Comparison of ENCODE assay signal across 9 mouse cellular contexts in genomic region chr13:44758750-44759149, GRCm38 (mm10). TPM values are rescaled to one million over a fixed set of nuclear protein-coding genes. Genes with fewer than 3 reads are reported as not detected.
DNase-seq lines count a peak whose midpoint lies in the region; ATAC-seq and TF ChIP-seq lines count a peak whose summit lies in the region.
"Had no signal": no experiment of that assay in that cellular context is flagged by ENCODE, and none has a peak within 500 bp of the region (broad histone marks: within the 10 kb centered on the region; RNA-seq: fewer than 3 reads in every experiment).

No protein-coding gene starts in this region.

- intact Hi-C loops in heart, adult 2 months (cut with DNase I): loop anchor here (2.0 to 5.0 kb wide), 2 partner anchors 74 to 189 kb away; no protein-coding TSS in a partner anchor
- intact Hi-C loops in heart, postnatal 10 days (cut with DNase I): no loop called here

- 32% methylated on average over 1 of the region's 1 CpGs for WGBS in heart, adult 2 months
- WGBS in spleen, adult 2 months: 66% methylated on average over 1 of the region's 1 CpGs

- TF ChIP-seq CTCF in heart, adult 2 months (IDR thresholded peaks at IDR 0.05): peak; percentile 71
- peak; percentile 68; the same call in 1 of the 2 replicates for TF ChIP-seq CTCF in spleen, adult 2 months (IDR thresholded peaks at IDR 0.05; ENCODE audit: extremely low read depth, insufficient read depth, insufficient read length, insufficient replicate concordance)

- no peak for TF ChIP-seq POLR2A in heart, adult 2 months (IDR thresholded peaks at IDR 0.05; ENCODE audit: insufficient read depth, low read depth, low read length)
- no peak for TF ChIP-seq POLR2A in spleen, adult 2 months (IDR thresholded peaks at IDR 0.05; ENCODE audit: low read depth, low read length)

- peaks cover 16% of the 10 kb centered on the region for H3K4me1 ChIP-seq in heart, adult 2 months (ENCODE audit: control insufficient read depth, insufficient read depth, low read length)
- H3K4me1 ChIP-seq in spleen, adult 2 months (ENCODE audit: control insufficient read depth, insufficient read depth, insufficient read length): peaks cover 9% of the 10 kb centered on the region

- TF ChIP-seq EP300 in heart, adult 2 months (IDR thresholded peaks at IDR 0.05; ENCODE audit: insufficient read depth, low read depth, low read length): peak; percentile 77

- H3K9ac ChIP-seq in heart, adult 2 months (ENCODE audit: low read depth, low read length): no peak overlapping the region

- H3K36me3 ChIP-seq in heart, adult 2 months (ENCODE audit: control insufficient read depth, insufficient read depth, low read length): peaks cover 30% of the 10 kb centered on the region
- no peaks in the 10 kb centered on the region; the same call in 1 of the 2 replicates for H3K36me3 ChIP-seq in spleen, adult 2 months (ENCODE audit: control insufficient read depth, insufficient read depth, low read length)

- no peak overlapping the region for H3K4me3 ChIP-seq in heart, adult 2 months
- no peak overlapping the region for H3K4me3 ChIP-seq in spleen, adult 2 months (ENCODE audit: extremely low read depth, insufficient read depth, insufficient read length)

- peak in 1 of 2 experiments; percentile 29 for DNase-seq in heart, adult 2 months
- no peak for DNase-seq in heart, postnatal 10 days
- peak; percentile 28 to 38 for DNase-seq in spleen, adult 2 months (ENCODE audit: low read depth in 1 of 2, low spot score in 2 of 2)
- DNase-seq in spleen, adult 18-20 months: no peak
- no peak for DNase-seq in urinary bladder, adult 18-20 months (ENCODE audit: low spot score in 2 of 2)
- DNase-seq in ovary, postnatal 36 days (ENCODE audit: low spot score): no peak
- DNase-seq: right cerebral cortex, postnatal 4 days had no signal

- ATAC-seq in inflammation-experienced regulatory T-cells, adult 6 months: peak; percentile 53
- ATAC-seq in megakaryocyte-erythroid progenitor cell, adult 5-6 weeks (replicated peaks; ENCODE audit: low FRiP score, low TSS enrichment, poor library complexity, severe bottlenecking): no peak

- H3K79me2 ChIP-seq in heart, adult 2 months (replicated peaks; ENCODE audit: control insufficient read depth, insufficient read depth, low read length): peaks cover 11% of the 10 kb centered on the region

- no peak overlapping the region for H3K27ac ChIP-seq in heart, adult 2 months
- H3K27ac ChIP-seq in spleen, adult 2 months (ENCODE audit: insufficient read depth, low read length): no peak overlapping the region

- H3K27me3 ChIP-seq in heart, adult 2 months (ENCODE audit: control insufficient read depth, insufficient read depth, low read length): no peaks in the 10 kb centered on the region
- H3K27me3 ChIP-seq in spleen, adult 2 months (ENCODE audit: control insufficient read depth, insufficient read depth, low read length): no peaks in the 10 kb centered on the region

RNA-seq across cellular contexts. Expression of gene Jarid2, which starts 29.5 kb away (rescaled TPM):
- 10 to 100 TPM; 20.2 to 24.5 TPM for total RNA-seq in heart, adult 2 months (2021)
- polyA plus RNA-seq in heart, adult 2 months (2012; rRNA removed): 7.3 and 11.5 TPM in 2 replicates
- total RNA-seq in heart, postnatal 10 days (2021): 10 to 100 TPM; 49.5 to 65.3 TPM
- polyA plus RNA-seq in spleen, adult 2 months (2012; rRNA removed): 10.9 and 14.3 TPM in 2 replicates
- 10 to 100 TPM; 42.0 to 59.1 (median 56.1) TPM for polyA plus RNA-seq in inflammation-experienced regulatory T-cells, adult 6 months (2017; shearing (Covaris generic))
- total RNA-seq in megakaryocyte-erythroid progenitor cell, adult 5-6 weeks (2014; fragmentation: Nextera tagmentation): 32.7 and 37.0 TPM in 2 replicates
- total RNA-seq in megakaryocyte-erythroid progenitor cell, adult 5-6 weeks (2017): 28.1 and 31.7 TPM in 2 replicates

Comparison
In these comparisons a context has a peak if more than half of its experiments do, and no peak if none do; other contexts are left out.
1. DNase-seq: peak in spleen, adult 2 months (2 of 2); none in heart, postnatal 10 days (0 of 2), spleen, adult 18-20 months (0 of 2), urinary bladder, adult 18-20 months (0 of 2) and ovary, postnatal 36 days (single experiment).